Mouse (Mus musculus) spleen, adult 2 months (tissue): Measurements from ENCODE around the gene Pfdn6. TPM values are rescaled to one million over a fixed set of nuclear protein-coding genes. Genes with fewer than 3 reads are reported as not detected.
"Not testable (repeated sequence)": the region's sequence is repeated elsewhere in the genome, so short reads cannot be mapped to it uniquely, and the experiment has no call there.

ENCODE experiments used
- DNase-seq, 2 experiments: peaks; one replicate each; pipeline versions ENCODE4 v3.0.0 to v3.0.0-alpha.2; 2012 to 2021; ENCODE audit warnings: low spot score in 2 of 2, low read depth in 1 of 2
- H3K27ac ChIP-seq: fragments of 200-500 bp; 2 replicates; pipeline ENCODE4 v1.5.1; 2012; ENCODE audit warnings: low read length, inconsistent platforms; ENCODE audit not compliant: insufficient read depth
- H3K27me3 ChIP-seq: fragments of 200-500 bp; 2 replicates; pipeline ENCODE4 v1.6.1; 2012; ENCODE audit warnings: mild to moderate bottlenecking, moderate library complexity, low read length, inconsistent platforms; ENCODE audit not compliant: control insufficient read depth, insufficient read depth
- H3K36me3 ChIP-seq: fragments of 200-500 bp; 2 replicates; pipeline ENCODE4 v1.6.1; 2012; ENCODE audit warnings: mild to moderate bottlenecking, low read length, inconsistent platforms; ENCODE audit not compliant: control insufficient read depth, insufficient read depth
- H3K4me1 ChIP-seq: fragments of 200-500 bp; 2 replicates; pipeline ENCODE4 v1.6.1; 2011; ENCODE audit warnings: inconsistent platforms; ENCODE audit not compliant: control insufficient read depth, insufficient read depth, insufficient read length
- H3K4me3 ChIP-seq: fragments of 200-500 bp; 2 replicates; pipeline ENCODE4 v1.5.1; 2011; ENCODE audit warnings: mild to moderate bottlenecking, inconsistent platforms; ENCODE audit not compliant: insufficient read depth, insufficient read length; ENCODE audit errors: extremely low read depth
- CTCF ChIP-seq: fragments of 200-500 bp; IDR thresholded peaks from 2 replicates; pipeline ENCODE4 v1.5.1; 2011; ENCODE audit warnings: mild to moderate bottlenecking, inconsistent platforms; ENCODE audit not compliant: insufficient read depth, insufficient read length, insufficient replicate concordance; ENCODE audit errors: extremely low read depth
- POLR2A ChIP-seq: fragments of 200-500 bp; IDR thresholded peaks from 2 replicates; pipeline ENCODE4 v1.6.1; 2011; ENCODE audit warnings: low read depth, low read length, inconsistent platforms
- WGBS: fragments of 180-500 bp; shearing (Covaris S2); methylation state at CpG from one replicate; pipeline ENCODE4 v1.1.7; 2018; 5-methylcytosine and 5-hydroxymethylcytosine counted together
- polyA plus RNA-seq: library from polyadenylated mRNA; depleted of rRNA; stranded (reverse); fragments of >200 nt; gene quantifications from 2 replicates; pipeline ENCODE4 v1.2.3, GENCODE M21; 2012; rRNA removed

Gene Pfdn6
- 13.8 and 16.0 TPM in 2 replicates for polyA plus RNA-seq

DNA sequence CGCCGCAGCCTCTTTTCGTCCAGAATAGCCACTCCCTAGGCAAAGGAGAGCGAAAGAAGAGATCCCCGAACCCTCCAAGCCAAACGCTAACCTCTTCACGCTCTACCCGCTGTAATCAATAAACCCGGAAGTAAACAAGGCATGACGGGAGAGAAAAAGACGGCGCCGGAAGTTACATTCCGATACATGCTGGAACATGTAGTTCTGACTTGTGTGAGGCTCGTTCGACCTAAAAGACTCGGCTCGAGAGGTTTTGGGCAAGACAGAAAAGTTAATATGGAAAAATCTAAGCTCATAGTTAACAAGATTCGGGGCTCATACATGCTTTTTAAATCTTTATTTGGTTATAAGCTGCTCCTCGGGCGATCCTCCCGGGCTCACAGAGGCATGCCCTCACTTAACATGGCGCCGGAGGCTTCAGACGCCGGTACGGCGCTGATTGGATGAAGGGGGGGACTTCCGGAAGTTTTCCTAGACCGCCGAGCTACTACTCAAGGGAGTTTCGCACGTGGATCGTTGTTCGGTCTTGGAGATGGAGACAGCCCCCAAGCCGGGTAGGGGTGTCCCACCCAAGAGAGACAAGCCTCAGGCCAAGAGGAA, at the start of gene Pfdn6, which contains the start of gene Wdr46:
Pfdn6 (minus strand) TSS at position 138 of the 600 bp plus-strand sequence.
Wdr46 (plus strand) TSS at position 455 of the 600 bp plus-strand sequence.
- Histone ChIP-seq H3K27me3 (no peaks in the 10 kb centered on the region), H3K4me1 (peaks cover 14% of the 10 kb centered on the region; the same call in 1 of the 2 replicates), H3K27ac (peak within 1 kb of the TSS; percentile 66), H3K36me3 (peaks cover 32% of the 10 kb centered on the region), H3K4me3 (peak within 1 kb of the TSS; percentile 99)
- peak; percentile 84 to 87 for DNase-seq
- under 1% methylated on average over 36 of the region's 36 CpGs for WGBS
- no peak for TF ChIP-seq CTCF
- peak; percentile 31; the same call in 1 of the 2 replicates for TF ChIP-seq POLR2A

DNA sequence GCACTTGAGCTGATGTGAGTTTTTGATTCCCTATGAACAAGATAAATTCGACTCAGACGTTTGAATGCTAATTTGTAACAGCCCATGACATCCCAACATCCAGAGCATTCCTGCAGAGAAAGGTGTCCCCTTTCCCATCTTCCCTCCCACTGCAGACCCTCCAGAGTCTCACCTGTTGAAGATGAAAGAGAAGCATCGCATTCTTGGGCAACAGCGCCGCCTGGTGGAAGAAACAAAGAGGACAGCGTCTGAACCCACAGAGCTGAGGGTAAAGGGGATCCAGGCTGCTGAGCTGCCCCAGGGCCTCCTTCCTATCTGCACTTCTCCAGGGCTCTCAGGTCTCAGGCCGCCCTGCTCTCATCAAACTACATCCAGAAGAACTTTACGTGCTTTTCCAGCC, 42.0 kb upstream of the Pfdn6 start:
- not testable (repeated sequence) for H3K4me3 ChIP-seq, H3K27ac ChIP-seq, H3K27me3 ChIP-seq, H3K36me3 ChIP-seq
- 12% methylated on average over 8 of the region's 8 CpGs for WGBS
- H3K4me1 ChIP-seq: peaks cover 22% of the 10 kb centered on the region
- peak; percentile 47; the same call in 1 of the 2 replicates for TF ChIP-seq CTCF
- DNase-seq: peak in 1 of 2 experiments; percentile 67

DNA sequence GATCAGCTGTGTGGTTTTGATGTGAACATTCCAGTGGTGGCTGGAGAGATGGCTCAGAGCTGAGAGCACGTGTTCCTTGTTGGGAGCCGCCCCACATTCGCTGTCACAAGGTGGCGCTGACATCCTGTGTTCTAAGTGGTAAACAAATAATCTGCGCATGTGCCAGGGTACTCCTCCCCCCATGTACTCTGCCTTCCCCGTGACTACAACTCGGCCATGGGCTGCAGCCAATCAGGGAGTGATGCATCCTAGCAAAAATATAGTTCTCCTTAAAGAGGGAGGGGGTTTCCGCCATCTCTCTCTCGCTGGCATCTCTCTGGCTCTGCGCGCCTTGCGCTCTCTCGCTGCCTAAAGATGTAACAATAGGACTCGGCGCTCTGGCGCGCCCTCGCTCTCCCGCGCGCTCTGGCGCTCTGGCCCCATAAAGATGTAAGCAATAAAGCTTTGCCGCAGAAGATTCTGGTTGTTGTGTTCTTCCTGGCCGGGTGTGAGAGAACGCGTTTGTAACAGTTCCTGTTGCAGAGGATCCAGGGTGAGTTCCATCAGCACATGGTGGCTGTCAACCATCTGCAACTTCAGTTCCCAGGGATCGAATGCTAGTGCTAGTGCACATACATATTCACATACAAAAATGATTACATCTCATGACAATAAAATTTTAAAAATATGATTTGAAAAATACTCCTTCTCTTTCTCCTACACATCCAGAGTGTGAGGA, 41.2 kb upstream of the Pfdn6 start:
- peak; percentile 13; the same call in 1 of the 2 replicates for TF ChIP-seq POLR2A
- TF ChIP-seq CTCF: peak; percentile 28; the same call in 1 of the 2 replicates
- 2% methylated on average over 27 of the region's 27 CpGs for WGBS
- peak overlapping the region; percentile 66 for H3K4me3 ChIP-seq

DNA sequence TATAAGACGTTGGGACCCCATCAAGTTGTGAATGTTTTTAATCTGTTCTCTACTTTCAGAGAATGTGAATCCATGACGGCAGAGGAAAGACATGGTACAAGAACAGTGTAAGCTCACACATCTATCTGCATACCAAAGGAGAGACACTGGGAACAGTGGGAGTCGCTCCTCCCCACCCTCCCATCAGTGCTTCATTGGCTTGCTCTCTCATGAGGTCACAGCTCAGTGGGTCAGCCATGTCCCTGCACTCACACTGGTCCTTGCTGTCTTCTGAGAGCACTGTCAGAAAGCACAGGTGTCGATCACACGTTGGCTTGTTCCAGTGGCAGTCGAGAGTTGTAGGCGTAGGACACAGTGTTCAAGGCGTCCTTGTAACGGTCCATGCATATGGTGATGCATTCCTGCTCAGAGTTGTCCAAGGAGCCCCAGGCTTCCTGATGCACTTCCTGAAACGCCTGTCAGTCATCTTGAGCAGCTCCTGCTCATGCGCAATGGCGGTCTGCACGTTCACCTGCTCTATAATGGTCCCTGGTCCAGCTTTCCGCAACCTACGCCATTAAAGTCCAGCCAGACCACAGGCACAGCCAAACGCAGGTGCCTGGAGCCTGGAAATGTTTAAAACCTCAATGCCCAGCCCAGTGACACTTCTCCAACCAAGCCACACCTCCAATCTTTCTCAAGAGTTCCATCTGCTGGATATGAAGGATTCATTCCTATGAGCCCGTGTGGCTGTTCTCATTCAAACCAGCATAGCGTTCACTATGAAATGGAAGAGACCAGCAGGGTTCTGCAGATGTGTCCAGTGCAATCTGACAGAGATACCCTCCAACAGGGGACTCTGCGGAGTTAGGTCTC, 40.3 kb upstream of the Pfdn6 start:
- H3K4me3 ChIP-seq: no peak overlapping the region
- WGBS: 84% methylated on average over 19 of the region's 19 CpGs
- H3K36me3 ChIP-seq: 0 out of 2 replicates have a peak, but pooled peaks cover 2% of the 10 kb centered on the region
- peak overlapping the region; percentile 88 for H3K27ac ChIP-seq
- DNase-seq: no peak
- no peaks in the 10 kb centered on the region for H3K27me3 ChIP-seq
- H3K4me1 ChIP-seq: peaks cover 22% of the 10 kb centered on the region
- TF ChIP-seq CTCF: no peak

More for the DNA sequence above, 41.2 kb upstream of the Pfdn6 start:
- Histone ChIP-seq H3K4me1 (peaks cover 22% of the 10 kb centered on the region), H3K27ac (peak overlapping the region; percentile 97)
- H3K36me3 ChIP-seq, H3K27me3 ChIP-seq: not testable (repeated sequence)
- peak; percentile 85 to 95 for DNase-seq

DNA sequence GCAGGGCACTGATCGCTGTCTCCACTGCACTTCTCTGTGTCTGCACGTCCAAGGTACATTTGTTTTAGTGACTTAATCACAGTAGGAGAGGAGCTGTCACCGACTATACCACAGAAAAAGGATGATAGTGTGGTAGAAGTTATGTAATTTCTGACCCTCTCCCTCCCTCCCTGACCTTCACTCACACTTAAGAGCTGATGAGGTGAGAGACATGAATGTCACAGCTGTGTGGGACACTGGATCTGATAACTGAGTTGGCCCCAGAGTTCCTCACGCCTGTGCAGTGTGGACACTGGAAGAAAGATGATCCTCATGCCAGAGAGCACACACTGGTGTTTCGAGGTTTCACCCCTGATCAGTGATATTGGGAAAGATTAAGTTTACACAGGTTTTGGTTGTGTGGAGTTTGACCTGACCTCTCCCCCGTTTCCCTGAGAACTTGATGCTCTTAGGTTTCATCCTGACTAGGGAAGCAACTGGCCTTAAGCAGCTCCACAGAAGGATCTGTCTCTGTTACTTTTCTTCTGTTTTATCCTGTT, 39.4 kb upstream of the Pfdn6 start:
- peaks cover 22% of the 10 kb centered on the region for H3K4me1 ChIP-seq
- no peak for DNase-seq

DNA sequence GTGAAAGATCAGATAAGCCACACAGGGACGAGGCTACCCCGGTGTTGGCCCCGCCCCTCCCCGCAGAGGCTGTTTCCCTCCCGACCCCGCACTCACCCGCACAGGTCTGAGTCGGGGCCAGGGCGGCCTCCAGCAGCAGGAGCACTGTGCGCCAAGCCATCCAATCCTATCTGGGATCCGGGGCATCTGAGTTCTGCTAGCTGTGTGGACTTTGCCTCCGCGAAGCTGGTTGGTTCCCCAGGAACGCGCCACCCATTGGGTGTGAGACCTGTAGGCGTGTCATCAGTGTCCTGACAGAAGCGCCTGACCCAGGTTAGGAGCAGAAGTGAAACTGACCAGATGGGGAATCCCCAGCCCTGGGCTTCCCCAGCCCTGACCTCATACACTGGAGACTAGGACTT, 38.5 kb upstream of the Pfdn6 start:
- no peaks in the 10 kb centered on the region for H3K27me3 ChIP-seq
- DNase-seq: peak; percentile 89 to 94
- no peak for TF ChIP-seq CTCF
- peak; percentile 77 for TF ChIP-seq POLR2A
- WGBS: 1% methylated on average over 17 of the region's 17 CpGs
- peaks cover 22% of the 10 kb centered on the region for H3K4me1 ChIP-seq
- H3K36me3 ChIP-seq: peaks cover 3% of the 10 kb centered on the region; the same call in 1 of the 2 replicates
- peak overlapping the region; percentile 93 for H3K27ac ChIP-seq
- H3K4me3 ChIP-seq: peak overlapping the region; percentile 75

More for the DNA sequence above, 39.4 kb upstream of the Pfdn6 start:
- H3K36me3 ChIP-seq: peaks cover 3% of the 10 kb centered on the region; the same call in 1 of the 2 replicates
- no peak overlapping the region; the same call in 1 of the 2 replicates for H3K4me3 ChIP-seq
- no peaks in the 10 kb centered on the region for H3K27me3 ChIP-seq
- 62% methylated on average over 6 of the region's 6 CpGs for WGBS
- no peak for TF ChIP-seq POLR2A
- no peak for TF ChIP-seq CTCF
- H3K27ac ChIP-seq: peak overlapping the region; percentile 93
